Mouse (Mus musculus) macrophage (primary cell): ENCODE data around the gene Pld1. TPM values are rescaled to one million over a fixed set of nuclear protein-coding genes. Genes with fewer than 3 reads are reported as not detected.
"Not testable (repeated sequence)": the region's sequence is repeated elsewhere in the genome, so short reads cannot be mapped to it uniquely, and the experiment has no call there.

ENCODE experiments used
- H3K27ac ChIP-seq: fragments of 350-480 bp; formaldehyde crosslinking; 2 replicates; pipeline ENCODE4 v1.9.0; 2021
- H3K36me3 ChIP-seq: fragments of 350-480 bp; formaldehyde crosslinking; 2 replicates; pipeline ENCODE4 v1.9.0; 2021; ENCODE audit errors: inconsistent target
- H3K4me3 ChIP-seq: fragments of 350-480 bp; formaldehyde crosslinking; 2 replicates; pipeline ENCODE4 v1.9.0; 2021; ENCODE audit errors: inconsistent target
- H3K79me2 ChIP-seq: fragments of 350-480 bp; formaldehyde crosslinking; 2 replicates; pipeline ENCODE4 v1.9.0; 2021; ENCODE audit errors: inconsistent target
- WGBS: methylation state at CpG from one replicate; pipeline ENCODE4 v1.1.7; 2026; ENCODE audit warnings: inconsistent platforms; ENCODE audit not compliant: missing documents; 5-methylcytosine and 5-hydroxymethylcytosine counted together
- polyA plus RNA-seq: library from polyadenylated mRNA; stranded (reverse); fragments of 250-400 nt; gene quantifications from 3 replicates; pipeline ENCODE4 v1.2.4, GENCODE M21; 2018; ENCODE audit warnings: inconsistent platforms

The Pld1 gene
- polyA plus RNA-seq, 1 experiment from 2014 or later: 7.6 TPM

- Histone ChIP-seq H3K27ac (no peak overlapping the region), H3K36me3 (no peaks in the 10 kb centered on the region), H3K79me2 (no peaks in the 10 kb centered on the region), H3K4me3 (no peak overlapping the region)
- WGBS: 85% methylated on average over 3 of the region's 3 CpGs
Observed at GRCm38 (mm10) chr3:27924037-27924436, 14.5 kb upstream of the Pld1 start.

- H3K27ac ChIP-seq: no peak overlapping the region
- H3K4me3 ChIP-seq: no peak overlapping the region
- WGBS: 92% methylated on average over 4 of the region's 4 CpGs
- no peaks in the 10 kb centered on the region for H3K79me2 ChIP-seq
- no peaks in the 10 kb centered on the region for H3K36me3 ChIP-seq
Observed at GRCm38 (mm10) chr3:27929219-27929618, 9.3 kb upstream of the Pld1 start.

- 96% methylated on average over 5 of the region's 5 CpGs for WGBS
- Histone ChIP-seq H3K79me2 (no peaks in the 10 kb centered on the region), H3K36me3 (no peaks in the 10 kb centered on the region), H3K4me3 (no peak overlapping the region), H3K27ac (no peak overlapping the region)
Observed at GRCm38 (mm10) chr3:27932391-27932790, 6.1 kb upstream of the Pld1 start.

- Histone ChIP-seq H3K79me2 (no peaks in the 10 kb centered on the region), H3K27ac (no peak overlapping the region), H3K4me3 (no peak overlapping the region), H3K36me3 (no peaks in the 10 kb centered on the region)
- WGBS: 78% methylated on average over 3 of the region's 3 CpGs
Observed at GRCm38 (mm10) chr3:27935644-27936043, 2.9 kb upstream of the Pld1 start.

DNA sequence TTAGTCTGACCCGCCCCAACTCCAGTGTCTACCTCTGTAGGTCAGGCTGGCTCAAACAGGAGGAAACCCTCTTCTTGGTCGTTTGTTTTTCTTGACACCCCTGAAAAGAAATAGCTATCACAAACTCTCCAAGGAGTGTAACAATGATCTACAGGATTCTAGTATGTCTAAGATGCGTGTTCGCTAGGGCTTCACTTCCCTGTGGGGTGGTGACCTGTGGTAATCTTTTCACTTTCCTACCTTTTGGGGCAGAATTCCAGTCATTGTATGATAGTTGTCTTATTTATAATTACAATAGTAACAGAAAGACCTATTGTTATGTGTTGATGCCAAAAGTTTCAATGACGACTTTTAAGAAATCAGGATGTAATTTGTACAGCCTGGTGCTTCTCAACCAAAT is 1.8 kb upstream of the Pld1 start:
- Histone ChIP-seq H3K4me3 (no peak overlapping the region), H3K79me2 (no peaks in the 10 kb centered on the region), H3K27ac (no peak overlapping the region), H3K36me3 (no peaks in the 10 kb centered on the region)
- 79% methylated on average over 5 of the region's 5 CpGs for WGBS

DNA sequence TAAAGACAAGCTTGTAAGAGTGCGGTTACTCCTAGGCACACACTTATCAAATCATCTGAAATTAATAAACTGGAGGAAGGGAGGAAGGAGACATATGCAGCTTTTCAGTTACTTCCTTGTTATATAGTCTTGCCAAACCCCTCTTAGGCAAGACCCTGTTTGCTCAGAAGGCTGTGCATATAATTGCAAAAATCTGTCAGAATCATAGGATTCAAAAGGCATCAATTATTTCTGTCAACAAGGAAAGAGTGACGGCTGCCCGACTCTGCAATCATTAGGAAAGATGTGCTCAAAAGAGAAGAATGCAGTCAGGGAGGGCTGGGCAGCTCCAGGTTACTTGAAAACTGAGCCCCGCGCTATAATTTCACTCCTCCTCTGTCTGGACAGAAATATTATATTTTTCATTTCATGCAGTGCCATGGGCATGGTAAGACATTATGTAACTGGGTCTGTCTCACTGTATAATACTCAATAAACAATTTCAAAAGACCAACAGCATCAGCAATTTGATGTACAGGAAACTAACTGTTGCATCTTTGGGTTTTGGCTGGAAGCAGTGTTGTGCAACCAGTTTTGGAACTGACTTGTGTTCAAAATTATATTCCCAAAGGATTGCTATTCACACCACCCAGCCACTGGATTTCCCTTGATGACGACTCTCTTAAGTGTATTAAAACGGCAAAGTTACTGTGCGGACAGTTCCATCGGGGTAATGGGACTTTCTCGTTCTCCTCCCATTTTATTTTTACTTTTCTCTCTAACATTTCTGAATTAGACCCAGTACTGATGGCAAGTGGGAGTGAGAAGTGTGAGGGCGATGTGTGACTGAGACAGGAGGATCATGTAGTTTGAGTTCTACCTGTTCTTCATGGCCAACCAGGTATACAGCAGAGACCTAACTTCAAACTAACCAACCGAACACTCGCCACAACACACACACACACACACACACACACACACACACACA is 1.1 kb upstream of the Pld1 start:
- Histone ChIP-seq H3K79me2 (no peaks in the 10 kb centered on the region), H3K4me3 (no peak overlapping the region), H3K36me3 (no peaks in the 10 kb centered on the region), H3K27ac (no peak overlapping the region)
- 70% methylated on average over 9 of the region's 13 CpGs for WGBS

- WGBS: 89% methylated on average over 3 of the region's 3 CpGs
- no peak overlapping the region for H3K27ac ChIP-seq
- no peaks in the 10 kb centered on the region for H3K36me3 ChIP-seq
- H3K79me2 ChIP-seq: no peaks in the 10 kb centered on the region
- no peak overlapping the region for H3K4me3 ChIP-seq
Observed at GRCm38 (mm10) chr3:27941634-27942033, 3.1 kb downstream of the Pld1 start.

- no peak overlapping the region for H3K4me3 ChIP-seq
- WGBS: 96% methylated on average over 7 of the region's 7 CpGs
Observed at GRCm38 (mm10) chr3:27942991-27943390, 4.5 kb downstream of the Pld1 start.

DNA sequence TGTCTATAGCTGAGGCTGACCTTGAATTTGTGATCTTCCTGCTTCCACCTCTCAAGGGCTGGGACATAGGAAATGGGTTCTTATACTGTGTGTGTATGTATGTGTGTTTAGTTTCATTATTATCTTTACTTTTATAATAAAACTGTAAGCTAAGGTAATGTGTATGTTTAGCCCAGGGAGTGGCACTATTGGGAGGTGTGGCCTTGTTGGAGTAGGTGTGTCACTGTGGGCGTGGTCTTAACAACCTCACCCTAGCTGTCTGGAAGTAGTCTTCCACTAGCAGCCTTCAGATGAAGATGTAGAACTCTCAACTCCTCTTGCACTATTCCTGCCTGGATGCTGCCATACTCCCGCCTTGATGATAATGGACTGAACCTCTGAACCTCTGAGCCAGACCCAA is 6.9 kb downstream of the Pld1 start:
- not testable (repeated sequence) for H3K36me3 ChIP-seq, H3K79me2 ChIP-seq, H3K27ac ChIP-seq, H3K4me3 ChIP-seq
- WGBS: 97% methylated on average over 2 of the region's 2 CpGs

More at GRCm38 (mm10) chr3:27942991-27943390, 4.5 kb downstream of the Pld1 start:
- Histone ChIP-seq H3K36me3 (no peaks in the 10 kb centered on the region), H3K79me2 (no peaks in the 10 kb centered on the region), H3K27ac (no peak overlapping the region)

- H3K27ac ChIP-seq: no peak overlapping the region
- 89% methylated on average over 5 of the region's 5 CpGs for WGBS
- no peaks in the 10 kb centered on the region; the same call in 1 of the 2 replicates for H3K36me3 ChIP-seq
- H3K4me3 ChIP-seq: no peak overlapping the region
- no peaks in the 10 kb centered on the region for H3K79me2 ChIP-seq
Observed at GRCm38 (mm10) chr3:27949175-27949872, 10.8 kb downstream of the Pld1 start.

- no peaks in the 10 kb centered on the region for H3K79me2 ChIP-seq
- no peak overlapping the region for H3K27ac ChIP-seq
- no peak overlapping the region for H3K4me3 ChIP-seq
- H3K36me3 ChIP-seq: no peaks in the 10 kb centered on the region; the same call in 1 of the 2 replicates
- 91% methylated on average over 6 of the region's 6 CpGs for WGBS
Observed at GRCm38 (mm10) chr3:27949873-27950250, 11.4 kb downstream of the Pld1 start.

GRCm38 (mm10) chr3:27950726-27951125 is 12.2 kb downstream of the Pld1 start:
- 96% methylated on average over 2 of the region's 2 CpGs for WGBS
- no peak overlapping the region for H3K4me3 ChIP-seq
- no peaks in the 10 kb centered on the region; the same call in 1 of the 2 replicates for H3K36me3 ChIP-seq
- no peaks in the 10 kb centered on the region for H3K79me2 ChIP-seq
- H3K27ac ChIP-seq: no peak overlapping the region

- H3K4me3 ChIP-seq: no peak overlapping the region
- 97% methylated on average over 4 of the region's 4 CpGs for WGBS
- no peak overlapping the region for H3K27ac ChIP-seq
- H3K79me2 ChIP-seq: no peaks in the 10 kb centered on the region
- no peaks in the 10 kb centered on the region; the same call in 1 of the 2 replicates for H3K36me3 ChIP-seq
Observed at GRCm38 (mm10) chr3:27951721-27952120, 13.2 kb downstream of the Pld1 start.

- H3K36me3 ChIP-seq: no peaks in the 10 kb centered on the region; the same call in 1 of the 2 replicates
- WGBS: 100% methylated on average over 1 of the region's 1 CpGs
- H3K27ac ChIP-seq: no peak overlapping the region
- H3K4me3 ChIP-seq: no peak overlapping the region
- no peaks in the 10 kb centered on the region for H3K79me2 ChIP-seq
Observed at GRCm38 (mm10) chr3:27956006-27956405, 17.5 kb downstream of the Pld1 start.

DNA sequence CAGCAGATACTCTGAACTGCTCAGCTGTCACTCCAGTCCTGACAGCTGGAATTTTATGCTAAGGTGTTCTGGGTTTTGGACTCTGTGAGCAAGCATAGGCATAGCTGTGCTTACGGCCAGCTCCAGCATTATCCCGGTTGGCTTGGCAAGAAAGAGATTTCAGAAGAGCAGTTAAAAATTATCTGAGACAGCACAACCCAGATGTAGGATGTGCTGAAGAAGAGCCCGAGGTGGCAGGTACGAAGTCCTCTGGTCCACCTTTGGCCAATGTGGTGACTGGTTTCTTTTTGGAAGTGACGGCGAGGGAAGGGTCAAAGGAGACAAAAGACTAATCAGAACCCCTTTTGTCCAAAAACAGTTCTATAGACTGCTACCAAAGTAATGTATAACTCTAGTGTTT is 20.7 kb downstream of the Pld1 start:
- WGBS: 93% methylated on average over 6 of the region's 6 CpGs
- H3K4me3 ChIP-seq: no peak overlapping the region
- H3K36me3 ChIP-seq: no peaks in the 10 kb centered on the region
- no peak overlapping the region for H3K27ac ChIP-seq
- H3K79me2 ChIP-seq: no peaks in the 10 kb centered on the region
